Mouse (Mus musculus) forebrain, embryonic 16.5 days (tissue): Measurements from ENCODE around the gene Sumo1. TPM values are rescaled to one million over a fixed set of nuclear protein-coding genes. Genes with fewer than 3 reads are reported as not detected.

ENCODE experiments used
- ATAC-seq: fragments of 200-750 bp; cut with Nextera tagmentation; 2 replicates; pipeline ENCODE4 v1.8.0; 2017; ENCODE audit warnings: mild to moderate bottlenecking, moderate library complexity
- H3K27ac ChIP-seq: fragments of 300-500 bp; sonication (generic); 2 replicates; pipeline ENCODE4 v1.5.1; 2014; ENCODE audit warnings: low read length, control low read depth
- H3K27me3 ChIP-seq: fragments of 300-500 bp; sonication (generic); replicated peaks from 2 replicates; pipeline ENCODE4 v1.6.1; 2014; ENCODE audit warnings: low read length; ENCODE audit not compliant: control insufficient read depth, insufficient read depth
- H3K36me3 ChIP-seq: fragments of 300-500 bp; sonication (generic); 2 replicates; pipeline ENCODE4 v1.6.1; 2014; ENCODE audit not compliant: control insufficient read depth, insufficient read depth
- H3K4me1 ChIP-seq: fragments of 300-500 bp; sonication (generic); replicated peaks from 2 replicates; pipeline ENCODE4 v1.6.1; 2014; ENCODE audit warnings: low read length; ENCODE audit not compliant: control insufficient read depth, insufficient read depth
- H3K4me2 ChIP-seq: fragments of 300-500 bp; sonication (generic); 2 replicates; pipeline ENCODE4 v1.6.1; 2014; ENCODE audit warnings: mild to moderate bottlenecking, low read length, control low read depth
- H3K4me3 ChIP-seq: fragments of 300-500 bp; sonication (generic); replicated peaks from 2 replicates; pipeline ENCODE4 v1.5.1; 2014; ENCODE audit warnings: mild to moderate bottlenecking, low read length, control low read depth
- H3K9ac ChIP-seq: fragments of 300-500 bp; sonication (generic); replicated peaks from 2 replicates; pipeline ENCODE4 v1.6.1; 2014; ENCODE audit warnings: low read depth, low read length, control low read depth
- H3K9me3 ChIP-seq: fragments of 300-500 bp; sonication (generic); 2 replicates; pipeline ENCODE4 v1.6.1; 2016; ENCODE audit warnings: low read length; ENCODE audit not compliant: control insufficient read depth
- WGBS: fragments of 180-500 bp; shearing (Covaris S2); extraction: QIAGEN DNeasy Blood & Tissue Kit; methylation state at CpG from one replicate; pipeline ENCODE4 v1.1.7; 2014; 5-methylcytosine and 5-hydroxymethylcytosine counted together
- polyA plus RNA-seq: library from polyadenylated mRNA; unstranded; fragments of >200 nt; fragmentation: Nextera tagmentation; extraction: Ambion mirVana; gene quantifications from 2 replicates; pipeline ENCODE4 v1.2.1, GENCODE M21; 2015

The Sumo1 gene
- polyA plus RNA-seq: 406 and 423 TPM in 2 replicates

DNA sequence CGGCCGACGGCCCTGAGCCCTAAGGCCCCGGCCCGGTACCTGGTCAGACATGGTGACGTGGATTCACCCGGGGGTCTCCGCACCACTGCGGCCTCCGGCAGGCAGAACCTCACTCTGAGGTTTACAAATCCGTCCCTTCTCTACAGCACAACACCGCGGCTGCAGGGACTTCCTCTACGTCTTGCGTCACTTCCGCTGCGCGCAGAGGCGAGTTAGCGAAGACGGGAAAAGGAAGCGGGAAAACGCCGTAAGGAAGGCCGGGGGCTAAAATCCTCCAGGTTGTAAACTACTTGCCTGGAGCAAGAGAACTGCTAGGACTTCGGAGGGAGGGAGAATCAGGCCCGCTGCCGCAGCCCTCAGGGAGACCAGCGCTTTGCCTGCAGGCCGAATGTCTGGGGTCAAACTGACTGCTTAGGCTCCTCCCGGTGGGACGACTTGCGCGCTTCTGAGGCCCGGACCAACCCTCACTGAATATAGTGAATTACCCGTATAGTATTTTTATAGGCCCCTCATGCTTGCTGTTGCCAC lies at the start of gene Sumo1:
Sumo1 (minus strand) TSS at position 194 of the 528 bp plus-strand sequence.
- WGBS: under 1% methylated on average over 36 of the region's 36 CpGs
- H3K27ac ChIP-seq: peak within 1 kb of the TSS; percentile 95
- H3K4me3 ChIP-seq: peak within 1 kb of the TSS; percentile 99
- H3K27me3 ChIP-seq: no peaks in the 10 kb centered on the region
- ATAC-seq: peak; percentile 98
- peak within 1 kb of the TSS; percentile 86 for H3K4me2 ChIP-seq
- H3K4me1 ChIP-seq: peaks cover 24% of the 10 kb centered on the region
- H3K36me3 ChIP-seq: no peaks in the 10 kb centered on the region
- H3K9me3 ChIP-seq: no peaks in the 10 kb centered on the region
- H3K9ac ChIP-seq: peak within 1 kb of the TSS; percentile 80

DNA sequence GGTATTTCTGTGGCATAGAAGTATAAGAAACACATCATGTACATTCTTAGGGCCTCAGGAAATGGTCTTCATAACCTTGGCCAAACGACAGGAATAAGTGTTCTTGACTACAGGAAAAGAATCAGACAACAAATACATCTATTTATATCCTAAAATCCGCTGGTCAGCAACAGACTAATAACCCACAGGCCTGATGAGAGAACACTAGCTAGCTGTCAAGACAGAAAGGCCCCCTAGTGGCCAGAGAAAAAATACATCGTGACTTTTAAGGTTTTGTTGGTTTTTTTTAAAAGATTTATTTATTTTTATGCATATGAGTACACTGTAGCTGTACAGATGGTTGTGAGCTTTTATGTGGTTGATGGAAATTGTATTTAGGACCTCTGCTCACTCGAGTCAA lies 49.3 kb upstream of the Sumo1 start:
- Histone ChIP-seq H3K27ac (no peak overlapping the region), H3K9me3 (no peaks in the 10 kb centered on the region), H3K4me1 (no peaks in the 10 kb centered on the region), H3K4me3 (no peak overlapping the region), H3K27me3 (no peaks in the 10 kb centered on the region), H3K36me3 (no peaks in the 10 kb centered on the region), H3K9ac (no peak overlapping the region), H3K4me2 (no peak overlapping the region)
- WGBS: 47% methylated on average over 4 of the region's 4 CpGs
- no peak for ATAC-seq

DNA sequence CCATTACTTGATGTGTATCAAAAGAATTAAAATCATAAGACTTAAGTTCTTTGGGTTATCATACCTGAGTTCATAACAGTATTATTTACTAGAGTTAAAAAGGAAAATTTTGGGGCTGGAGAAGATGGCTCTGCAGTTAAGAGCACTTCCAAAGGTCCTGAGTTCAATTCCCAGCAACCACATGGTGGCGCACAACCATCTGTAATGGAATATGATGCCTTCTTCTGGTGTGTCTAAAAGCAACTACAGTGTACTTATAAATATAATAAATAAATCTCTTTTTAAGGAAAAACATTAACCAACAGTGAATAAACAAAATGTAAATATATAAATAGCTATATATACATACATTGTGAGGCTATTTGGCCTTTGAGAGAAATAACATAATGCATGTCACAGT lies 31.1 kb upstream of the Sumo1 start:
- ATAC-seq: no peak
- H3K27ac ChIP-seq: no peak overlapping the region
- 94% methylated on average over 1 of the region's 1 CpGs for WGBS

DNA sequence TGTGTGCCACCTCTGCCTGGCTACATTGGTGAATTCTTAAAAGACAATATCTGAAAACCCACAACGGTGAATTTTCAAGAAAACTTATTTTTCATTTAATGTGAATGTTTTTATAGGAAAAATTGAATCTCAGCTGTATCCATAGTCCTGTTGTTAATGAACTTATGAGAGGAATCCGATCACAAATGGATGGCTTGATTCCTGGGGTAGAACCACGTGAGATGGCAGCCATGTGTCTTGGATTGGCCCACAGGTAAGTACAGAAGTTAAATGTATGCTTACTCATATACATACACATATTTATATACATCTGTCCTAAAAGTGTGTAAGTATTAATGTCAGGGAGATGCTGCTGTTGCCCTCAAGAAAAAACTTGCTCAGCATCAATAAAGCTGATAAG lies 27.6 kb upstream of the Sumo1 start:
- ATAC-seq: no peak
- Histone ChIP-seq H3K9me3 (no peaks in the 10 kb centered on the region), H3K4me2 (no peak overlapping the region), H3K9ac (no peak overlapping the region), H3K27me3 (no peaks in the 10 kb centered on the region), H3K27ac (no peak overlapping the region), H3K4me1 (no peaks in the 10 kb centered on the region), H3K36me3 (peaks cover 20% of the 10 kb centered on the region), H3K4me3 (no peak overlapping the region)
- 96% methylated on average over 3 of the region's 3 CpGs for WGBS

More for the DNA sequence above, 31.1 kb upstream of the Sumo1 start:
- H3K4me3 ChIP-seq: no peak overlapping the region
- no peaks in the 10 kb centered on the region for H3K4me1 ChIP-seq
- H3K9me3 ChIP-seq: no peaks in the 10 kb centered on the region
- H3K36me3 ChIP-seq: peaks cover 26% of the 10 kb centered on the region
- H3K27me3 ChIP-seq: no peaks in the 10 kb centered on the region
- no peak overlapping the region for H3K9ac ChIP-seq
- H3K4me2 ChIP-seq: no peak overlapping the region

DNA sequence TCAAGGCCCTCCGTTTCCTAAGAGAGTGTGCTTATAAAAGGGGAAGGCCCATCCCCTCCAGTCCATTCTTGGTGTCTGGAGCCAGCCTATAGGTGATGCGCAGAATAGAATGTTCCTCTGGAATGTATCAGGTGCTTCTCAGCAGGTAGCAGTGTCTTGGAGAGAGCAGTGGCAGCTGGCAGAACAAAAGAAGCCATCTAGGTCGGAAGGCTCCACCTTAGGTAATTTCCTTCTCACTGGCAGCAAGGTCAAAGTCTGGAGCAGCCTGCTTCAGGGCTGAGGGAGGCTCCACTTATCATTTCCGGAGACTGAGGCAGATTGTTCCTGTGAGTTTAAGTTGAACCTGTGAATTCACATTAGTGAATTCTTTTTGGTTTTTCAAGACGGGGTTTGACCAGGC lies 27.1 kb upstream of the Sumo1 start:
- 86% methylated on average over 5 of the region's 5 CpGs for WGBS
- peaks cover 20% of the 10 kb centered on the region for H3K36me3 ChIP-seq

DNA sequence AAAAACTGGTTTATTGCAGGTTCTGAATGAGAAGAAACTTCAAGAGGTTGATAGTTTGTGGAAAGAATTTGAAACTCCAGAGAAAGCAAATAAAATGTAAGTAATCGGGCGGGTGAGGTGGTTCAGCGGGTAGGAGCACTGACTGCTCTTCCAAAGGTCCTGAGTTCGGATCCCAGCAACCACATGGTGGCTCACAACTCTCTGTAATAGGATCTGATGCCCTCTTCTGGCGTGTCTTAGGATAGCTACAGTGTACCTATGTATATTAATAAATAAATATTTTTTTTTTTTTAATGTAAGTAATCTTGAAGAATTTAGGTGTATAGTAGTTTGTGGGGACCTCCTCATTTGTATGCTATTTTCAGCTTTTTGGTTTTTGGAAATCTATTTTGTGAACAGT lies 19.8 kb upstream of the Sumo1 start:
- H3K9ac ChIP-seq: no peak overlapping the region
- no peak for ATAC-seq
- H3K9me3 ChIP-seq: no peaks in the 10 kb centered on the region
- H3K27me3 ChIP-seq: no peaks in the 10 kb centered on the region
- no peak overlapping the region for H3K4me3 ChIP-seq
- H3K4me2 ChIP-seq: no peak overlapping the region
- peaks cover 9% of the 10 kb centered on the region for H3K36me3 ChIP-seq
- no peak overlapping the region for H3K27ac ChIP-seq
- WGBS: 92% methylated on average over 5 of the region's 5 CpGs
- H3K4me1 ChIP-seq: peaks cover 17% of the 10 kb centered on the region

More for the DNA sequence above, 27.1 kb upstream of the Sumo1 start:
- Histone ChIP-seq H3K9ac (no peak overlapping the region), H3K4me3 (no peak overlapping the region), H3K27me3 (no peaks in the 10 kb centered on the region), H3K4me1 (no peaks in the 10 kb centered on the region), H3K4me2 (no peak overlapping the region), H3K9me3 (no peaks in the 10 kb centered on the region), H3K27ac (no peak overlapping the region)
- ATAC-seq: no peak

DNA sequence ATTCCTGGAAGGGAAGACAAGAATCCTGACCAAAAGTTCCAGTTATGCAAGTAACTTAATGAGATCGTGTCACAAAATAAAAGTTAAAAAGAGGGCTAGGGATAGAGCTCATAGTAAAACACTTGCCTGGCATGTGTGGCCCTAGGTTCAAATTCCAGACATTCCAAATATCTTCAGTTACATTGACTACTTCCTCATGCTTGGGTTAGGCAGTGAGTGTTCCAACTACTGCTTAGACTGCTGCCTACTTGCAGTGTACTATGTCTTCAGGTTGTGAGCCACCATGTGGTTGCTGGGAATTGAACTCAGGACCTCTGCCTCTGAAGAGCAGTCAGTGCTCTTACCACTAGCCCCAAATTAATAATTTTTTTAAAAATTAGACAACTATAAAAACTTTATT lies 16.9 kb upstream of the Sumo1 start:
- Histone ChIP-seq H3K27me3 (peaks cover 7% of the 10 kb centered on the region; the same call in 1 of the 2 replicates), H3K27ac (no peak overlapping the region), H3K9me3 (no peaks in the 10 kb centered on the region), H3K4me2 (no peak overlapping the region), H3K4me1 (peaks cover 19% of the 10 kb centered on the region), H3K4me3 (no peak overlapping the region), H3K9ac (no peak overlapping the region), H3K36me3 (peaks cover 5% of the 10 kb centered on the region)
- no peak for ATAC-seq
- 82% methylated on average over 1 of the region's 1 CpGs for WGBS

DNA sequence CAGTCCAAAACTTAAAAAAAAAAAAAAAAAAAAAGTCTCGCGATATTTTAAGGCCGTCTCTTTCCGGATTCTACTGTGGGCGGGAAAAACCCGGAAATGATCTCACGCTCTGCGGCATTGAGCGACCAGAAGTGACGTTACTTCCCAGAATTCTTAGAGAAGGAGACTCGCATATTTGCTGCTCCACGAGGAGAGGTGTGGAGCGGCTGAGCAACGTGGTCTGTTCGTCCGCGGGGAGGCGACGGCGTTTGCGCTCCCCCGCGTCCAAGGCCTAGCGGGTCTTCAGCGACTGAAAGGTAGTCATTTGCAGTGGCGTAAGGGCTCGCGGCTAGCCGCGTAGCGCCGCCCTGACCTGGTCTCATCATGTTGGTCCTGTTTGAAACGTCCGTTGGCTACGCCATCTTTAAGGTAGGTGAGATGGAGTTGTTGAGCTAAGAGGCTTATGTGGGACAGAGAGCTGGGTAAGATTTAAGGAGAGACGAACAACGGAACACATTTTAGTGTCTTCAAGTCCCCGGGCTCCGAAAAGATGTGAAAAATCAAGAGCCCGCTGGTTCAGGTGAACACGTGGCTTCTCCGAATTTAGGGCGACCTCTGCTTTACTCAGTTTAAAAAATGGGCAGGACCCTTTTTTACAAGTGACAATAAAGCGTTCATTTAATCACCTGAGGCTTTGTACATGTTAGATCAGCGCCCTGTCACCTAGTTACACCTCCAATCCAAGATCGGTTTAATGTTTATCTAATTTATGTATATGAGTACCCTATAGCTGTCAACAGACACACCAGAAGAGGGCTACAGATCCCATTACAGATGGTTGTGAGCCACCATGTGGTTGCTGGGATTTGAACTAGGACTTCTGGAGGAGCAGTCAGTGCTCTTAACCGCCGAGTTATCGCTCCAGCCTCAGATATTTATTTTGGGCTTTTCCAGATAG lies 14.5 kb upstream of the Sumo1 start, which contains the start of gene Nop58:
Nop58 (plus strand) TSS at position 153 of the 937 bp plus-strand sequence.
- H3K27me3 ChIP-seq: peaks cover 7% of the 10 kb centered on the region; the same call in 1 of the 2 replicates
- peak within 1 kb of the TSS; percentile 98 for H3K4me3 ChIP-seq
- no peaks in the 10 kb centered on the region for H3K36me3 ChIP-seq
- H3K4me1 ChIP-seq: peaks cover 19% of the 10 kb centered on the region
- H3K9ac ChIP-seq: peak within 1 kb of the TSS; percentile 79
- peak within 1 kb of the TSS; percentile 87 for H3K4me2 ChIP-seq
- H3K9me3 ChIP-seq: no peaks in the 10 kb centered on the region
- peak within 1 kb of the TSS; percentile 87 for H3K27ac ChIP-seq
- peak; percentile 99 for ATAC-seq
- WGBS: under 1% methylated on average over 49 of the region's 49 CpGs
